Mouse (Mus musculus) liver, embryonic 12.5 days (tissue): ENCODE results near the gene Spin1. TPM values are rescaled to one million over a fixed set of nuclear protein-coding genes. Genes with fewer than 3 reads are reported as not detected.
"Not testable (repeated sequence)": the region's sequence is repeated elsewhere in the genome, so short reads cannot be mapped to it uniquely, and the experiment has no call there.

ENCODE experiments used
- ATAC-seq: fragments of 200-750 bp; cut with Nextera tagmentation; 2 replicates; pipeline ENCODE4 v1.8.0; 2017; ENCODE audit warnings: moderate number of reproducible peaks, mild to moderate bottlenecking, moderate library complexity
- H3K27ac ChIP-seq: fragments of 300-500 bp; sonication (generic); 2 replicates; pipeline ENCODE4 v1.5.1; 2016; ENCODE audit warnings: mild to moderate bottlenecking
- H3K27me3 ChIP-seq: fragments of 300-500 bp; sonication (generic); replicated peaks from 2 replicates; pipeline ENCODE4 v1.6.1; 2016; ENCODE audit warnings: mild to moderate bottlenecking, moderate library complexity
- H3K36me3 ChIP-seq: fragments of 300-500 bp; sonication (generic); 2 replicates; pipeline ENCODE4 v1.6.1; 2016; ENCODE audit warnings: mild to moderate bottlenecking, moderate library complexity
- H3K4me1 ChIP-seq: fragments of 300-500 bp; sonication (generic); 2 replicates; pipeline ENCODE4 v1.6.1; 2016
- H3K4me2 ChIP-seq: fragments of 300-500 bp; sonication (generic); 2 replicates; pipeline ENCODE4 v1.6.1; 2016; ENCODE audit warnings: mild to moderate bottlenecking, moderate library complexity
- H3K4me3 ChIP-seq: fragments of 300-500 bp; sonication (generic); 2 replicates; pipeline ENCODE4 v1.5.1; 2016; ENCODE audit warnings: mild to moderate bottlenecking, moderate library complexity
- H3K9ac ChIP-seq: fragments of 300-500 bp; sonication (generic); 2 replicates; pipeline ENCODE4 v1.6.1; 2016; ENCODE audit warnings: mild to moderate bottlenecking, moderate library complexity
- H3K9me3 ChIP-seq: fragments of 300-500 bp; sonication (generic); replicated peaks from 2 replicates; pipeline ENCODE4 v1.6.1; 2016; ENCODE audit warnings: mild to moderate bottlenecking, moderate library complexity
- WGBS: fragments of 180-500 bp; shearing (Covaris S2); methylation state at CpG from one replicate; pipeline ENCODE4 v1.1.7; 2016; ENCODE audit not compliant: insufficient replicate concordance; 5-methylcytosine and 5-hydroxymethylcytosine counted together
- polyA plus RNA-seq: library from polyadenylated mRNA; unstranded; fragments of >200 nt; fragmentation: Nextera tagmentation; extraction: Ambion mirVana; gene quantifications from 2 replicates; pipeline ENCODE4 v1.2.1, GENCODE M21; 2016

Gene Spin1
- polyA plus RNA-seq, 1 experiment from 2014 or later, result 18.5 TPM

- H3K9me3 ChIP-seq, H3K9ac ChIP-seq, H3K36me3 ChIP-seq, H3K4me2 ChIP-seq, H3K4me3 ChIP-seq, H3K27me3 ChIP-seq, H3K27ac ChIP-seq, H3K4me1 ChIP-seq, ATAC-seq: not testable (repeated sequence)
- WGBS, result 61% methylated on average over 1 of the region's 1 CpGs
These were observed 22.1 kb upstream of the Spin1 start for GRCm38 (mm10) chr13:51078586-51078985.

GRCm38 (mm10) chr13:51080801-51081200, 19.9 kb upstream of the Spin1 start:
- Histone ChIP-seq H3K36me3 (no peaks in the 10 kb centered on the region), H3K4me3 (no peak overlapping the region), H3K27ac (no peak overlapping the region), H3K4me1 (no peaks in the 10 kb centered on the region), H3K27me3 (no peaks in the 10 kb centered on the region), H3K9me3 (no peaks in the 10 kb centered on the region), H3K9ac (no peak overlapping the region), H3K4me2 (no peak overlapping the region)
- WGBS, result 42% methylated on average over 2 of the region's 2 CpGs
- no peak for ATAC-seq

GRCm38 (mm10) chr13:51084241-51084640, 16.4 kb upstream of the Spin1 start:
- no peak overlapping the region for H3K9ac ChIP-seq
- no peak overlapping the region for H3K27ac ChIP-seq
- no peaks in the 10 kb centered on the region for H3K27me3 ChIP-seq
- H3K9me3 ChIP-seq, result no peaks in the 10 kb centered on the region
- no peak overlapping the region for H3K4me2 ChIP-seq
- no peak for ATAC-seq
- H3K4me3 ChIP-seq, result no peak overlapping the region
- no peaks in the 10 kb centered on the region for H3K4me1 ChIP-seq
- no peaks in the 10 kb centered on the region for H3K36me3 ChIP-seq

GRCm38 (mm10) chr13:51085941-51086340, 14.7 kb upstream of the Spin1 start:
- Histone ChIP-seq H3K4me1 (no peaks in the 10 kb centered on the region), H3K36me3 (no peaks in the 10 kb centered on the region), H3K27ac (no peak overlapping the region), H3K9ac (no peak overlapping the region), H3K27me3 (no peaks in the 10 kb centered on the region), H3K4me3 (no peak overlapping the region), H3K9me3 (no peaks in the 10 kb centered on the region), H3K4me2 (no peak overlapping the region)
- 75% methylated on average over 11 of the region's 11 CpGs for WGBS
- no peak for ATAC-seq

- Histone ChIP-seq H3K27ac (no peak overlapping the region), H3K4me2 (no peak overlapping the region), H3K4me1 (no peaks in the 10 kb centered on the region), H3K9ac (no peak overlapping the region), H3K27me3 (no peaks in the 10 kb centered on the region), H3K36me3 (no peaks in the 10 kb centered on the region), H3K9me3 (no peaks in the 10 kb centered on the region), H3K4me3 (no peak overlapping the region)
- ATAC-seq, result no peak
- WGBS, result 62% methylated on average over 4 of the region's 4 CpGs
These were observed 13.4 kb upstream of the Spin1 start for GRCm38 (mm10) chr13:51087253-51087652.

- Histone ChIP-seq H3K27me3 (no peaks in the 10 kb centered on the region), H3K27ac (no peak overlapping the region), H3K36me3 (no peaks in the 10 kb centered on the region), H3K4me2 (no peak overlapping the region), H3K4me1 (no peaks in the 10 kb centered on the region), H3K4me3 (no peak overlapping the region), H3K9me3 (no peaks in the 10 kb centered on the region), H3K9ac (no peak overlapping the region)
- WGBS, result 45% methylated on average over 4 of the region's 4 CpGs
- ATAC-seq, result no peak
These were observed 12.5 kb upstream of the Spin1 start for GRCm38 (mm10) chr13:51088207-51088606.

GRCm38 (mm10) chr13:51089058-51089457, 11.6 kb upstream of the Spin1 start:
- H3K36me3 ChIP-seq, result no peaks in the 10 kb centered on the region
- 67% methylated on average over 4 of the region's 4 CpGs for WGBS
- ATAC-seq, result no peak
- no peak overlapping the region for H3K27ac ChIP-seq
- H3K4me1 ChIP-seq, result no peaks in the 10 kb centered on the region
- H3K9me3 ChIP-seq, result no peaks in the 10 kb centered on the region
- no peak overlapping the region for H3K4me3 ChIP-seq
- no peak overlapping the region for H3K9ac ChIP-seq
- H3K27me3 ChIP-seq, result no peaks in the 10 kb centered on the region
- H3K4me2 ChIP-seq, result no peak overlapping the region

GRCm38 (mm10) chr13:51090105-51090661, 10.5 kb upstream of the Spin1 start:
- Histone ChIP-seq H3K4me3 (no peak overlapping the region), H3K4me1 (no peaks in the 10 kb centered on the region), H3K9ac (no peak overlapping the region), H3K27ac (no peak overlapping the region), H3K27me3 (no peaks in the 10 kb centered on the region), H3K9me3 (no peaks in the 10 kb centered on the region), H3K36me3 (no peaks in the 10 kb centered on the region), H3K4me2 (no peak overlapping the region)
- no peak for ATAC-seq
- WGBS, result 54% methylated on average over 5 of the region's 5 CpGs

GRCm38 (mm10) chr13:51093430-51093829, 7.2 kb upstream of the Spin1 start:
- no peak for ATAC-seq
- 46% methylated on average over 5 of the region's 5 CpGs for WGBS
- H3K9ac ChIP-seq, result no peak overlapping the region

GRCm38 (mm10) chr13:51094323-51095195, 6.1 kb upstream of the Spin1 start:
- H3K9ac ChIP-seq, result no peak overlapping the region
- no peak for ATAC-seq
- WGBS, result 76% methylated on average over 16 of the region's 16 CpGs
- no peak overlapping the region for H3K27ac ChIP-seq
- no peaks in the 10 kb centered on the region for H3K36me3 ChIP-seq
- H3K4me2 ChIP-seq, result no peak overlapping the region
- no peaks in the 10 kb centered on the region for H3K9me3 ChIP-seq
- H3K27me3 ChIP-seq, result peaks cover 2% of the 10 kb centered on the region; the same call in 1 of the 2 replicates
- peaks cover 2% of the 10 kb centered on the region; the same call in 1 of the 2 replicates for H3K4me1 ChIP-seq
- no peak overlapping the region for H3K4me3 ChIP-seq

More at GRCm38 (mm10) chr13:51093430-51093829, 7.2 kb upstream of the Spin1 start:
- Histone ChIP-seq H3K36me3 (no peaks in the 10 kb centered on the region), H3K4me2 (no peak overlapping the region), H3K4me1 (no peaks in the 10 kb centered on the region), H3K27ac (no peak overlapping the region), H3K4me3 (no peak overlapping the region), H3K27me3 (no peaks in the 10 kb centered on the region), H3K9me3 (no peaks in the 10 kb centered on the region)

- 75% methylated on average over 7 of the region's 7 CpGs for WGBS
- Histone ChIP-seq H3K4me1 (peaks cover 9% of the 10 kb centered on the region), H3K27ac (no peak overlapping the region), H3K9me3 (no peaks in the 10 kb centered on the region), H3K4me3 (no peak overlapping the region), H3K27me3 (peaks cover 9% of the 10 kb centered on the region), H3K4me2 (no peak overlapping the region), H3K36me3 (no peaks in the 10 kb centered on the region), H3K9ac (no peak overlapping the region)
- no peak for ATAC-seq
These were observed 5.4 kb upstream of the Spin1 start for GRCm38 (mm10) chr13:51095196-51095715.

GRCm38 (mm10) chr13:51096644-51097043, 4.0 kb upstream of the Spin1 start:
- Histone ChIP-seq H3K9me3 (no peaks in the 10 kb centered on the region), H3K9ac (no peak overlapping the region), H3K27ac (no peak overlapping the region), H3K27me3 (peaks cover 10% of the 10 kb centered on the region), H3K4me3 (no peak overlapping the region), H3K4me1 (peaks cover 17% of the 10 kb centered on the region), H3K36me3 (no peaks in the 10 kb centered on the region), H3K4me2 (no peak overlapping the region)
- ATAC-seq, result no peak
- WGBS, result 79% methylated on average over 6 of the region's 6 CpGs
